Mouse (Mus musculus) C2C12 (cell line): ENCODE data around the gene Rbbp7. TPM values are rescaled to one million over a fixed set of nuclear protein-coding genes. Genes with fewer than 3 reads are reported as not detected.

Source experiments
- H3K27me3 ChIP-seq: one replicate; pipeline ENCODE4 v1.6.1; 2011; ENCODE audit not compliant: control insufficient read depth, insufficient read depth, insufficient read length
- H3K36me3 ChIP-seq: one replicate; pipeline ENCODE4 v1.6.1; 2011; ENCODE audit not compliant: control insufficient read depth, insufficient read depth
- H3K4me3 ChIP-seq: one replicate; pipeline ENCODE4 v1.5.1; 2011; ENCODE audit warnings: mild to moderate bottlenecking, control low read depth; ENCODE audit not compliant: poor library complexity, insufficient read depth, severe bottlenecking
- H3K79me2 ChIP-seq: one replicate; pipeline ENCODE4 v1.6.1; 2011; ENCODE audit not compliant: control insufficient read depth, insufficient read depth
- H3K79me3 ChIP-seq: one replicate; pipeline ENCODE4 v1.6.1; 2011; ENCODE audit warnings: low read depth, control low read depth
- H3ac ChIP-seq: one replicate; pipeline ENCODE3; 2011; ENCODE audit warnings: low read depth; ENCODE audit not compliant: control insufficient read depth, insufficient read length
- CEBPB ChIP-seq: IDR thresholded peaks from one replicate; pipeline ENCODE4 v1.6.1; 2011; ENCODE audit warnings: low read depth, mild to moderate bottlenecking, control low read depth, moderate library complexity
- CTCF ChIP-seq: IDR thresholded peaks from one replicate; pipeline ENCODE4 v1.5.1; 2011; ENCODE audit not compliant: control insufficient read depth, insufficient read depth, insufficient read length
- FOSL1 ChIP-seq: IDR thresholded peaks from one replicate; pipeline ENCODE4 v1.8.0; 2011; ENCODE audit warnings: mild to moderate bottlenecking, low read length; ENCODE audit not compliant: poor library complexity, insufficient read depth, severe bottlenecking
- MAX ChIP-seq: IDR thresholded peaks from one replicate; pipeline ENCODE4 v1.6.1; 2011; ENCODE audit warnings: mild to moderate bottlenecking, control low read depth
- MYOD1 ChIP-seq: IDR thresholded peaks from one replicate; pipeline ENCODE4 v1.6.1; 2011; ENCODE audit warnings: low read depth; ENCODE audit not compliant: control insufficient read depth, insufficient read length
- MYOG ChIP-seq: IDR thresholded peaks from one replicate; pipeline ENCODE4 v1.6.1; 2011; ENCODE audit not compliant: control insufficient read depth, insufficient read length; ENCODE audit errors: extremely low read depth
- USF1 ChIP-seq: IDR thresholded peaks from one replicate; pipeline ENCODE4 v1.6.1; 2011; ENCODE audit warnings: low read depth, mild to moderate bottlenecking, control low read depth, moderate library complexity
- polyA plus RNA-seq: library from polyadenylated mRNA; unstranded; fragments of >200 nt; fragmentation: generic; extraction: Trizol; gene quantifications from one replicate; pipeline ENCODE4 v1.2.1, GENCODE M21; 2012; ENCODE audit warnings: missing spikeins

Rbbp7 gene
- polyA plus RNA-seq, 1 experiment, result 176 TPM

DNA sequence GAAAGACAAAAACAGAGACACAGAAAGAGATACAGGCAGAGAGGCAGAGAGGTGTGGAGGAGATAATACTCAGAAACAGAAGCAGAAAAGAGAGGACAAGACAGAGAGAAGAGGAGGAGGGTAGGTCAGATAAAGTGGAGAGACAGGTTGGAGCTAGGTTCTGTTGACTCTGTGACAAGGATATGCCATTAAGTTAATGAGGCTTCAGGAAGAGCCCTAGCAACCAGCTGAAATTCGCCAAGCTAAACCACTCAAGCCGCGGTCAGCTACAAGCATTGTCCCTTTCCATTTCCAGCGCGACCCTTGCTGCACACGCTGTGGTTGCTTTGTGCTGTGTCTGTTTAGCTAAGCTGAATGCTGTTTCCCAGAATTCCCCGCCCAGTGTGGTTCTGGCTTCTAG is 32.0 kb upstream of the Rbbp7 start:
- H3ac ChIP-seq, result no peak overlapping the region
- TF ChIP-seq USF1 (no peak), MYOG (no peak), FOSL1 (no peak), MYOD1 (no peak), CTCF (no peak), MAX (no peak), CEBPB (no peak)

DNA sequence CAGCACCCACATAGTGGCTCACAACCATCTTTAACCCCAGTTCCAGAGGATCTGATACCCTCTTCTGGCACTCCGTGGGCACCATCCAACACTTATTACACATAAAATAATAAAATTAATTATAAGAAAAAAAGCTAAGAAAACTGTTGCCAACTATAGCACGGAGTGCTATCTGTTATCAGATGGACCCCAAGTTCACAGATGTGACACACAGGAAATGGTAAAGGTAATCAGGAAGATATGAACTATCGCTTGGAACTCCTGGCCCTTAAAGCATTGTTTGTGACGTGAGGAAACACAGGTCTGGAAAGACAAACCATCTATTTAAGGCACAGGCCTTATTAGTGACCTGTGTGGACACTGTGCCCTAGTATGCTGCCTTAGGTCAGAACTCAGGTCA is 30.2 kb upstream of the Rbbp7 start:
- no peaks in the 10 kb centered on the region for H3K36me3 ChIP-seq
- no peak overlapping the region for H3K4me3 ChIP-seq
- no peaks in the 10 kb centered on the region for H3K79me2 ChIP-seq
- H3K27me3 ChIP-seq, result no peaks in the 10 kb centered on the region
- TF ChIP-seq MYOD1, result no peak
- no peak for TF ChIP-seq MAX
- no peak for TF ChIP-seq USF1
- TF ChIP-seq CEBPB, result no peak
- TF ChIP-seq FOSL1, result no peak
- no peak for TF ChIP-seq CTCF
- no peak for TF ChIP-seq MYOG
- H3K79me3 ChIP-seq, result no peaks in the 10 kb centered on the region
- H3ac ChIP-seq, result no peak overlapping the region

More for the DNA sequence above, 32.0 kb upstream of the Rbbp7 start:
- Histone ChIP-seq H3K79me2 (no peaks in the 10 kb centered on the region), H3K27me3 (no peaks in the 10 kb centered on the region), H3K79me3 (no peaks in the 10 kb centered on the region), H3K4me3 (no peak overlapping the region), H3K36me3 (no peaks in the 10 kb centered on the region)

DNA sequence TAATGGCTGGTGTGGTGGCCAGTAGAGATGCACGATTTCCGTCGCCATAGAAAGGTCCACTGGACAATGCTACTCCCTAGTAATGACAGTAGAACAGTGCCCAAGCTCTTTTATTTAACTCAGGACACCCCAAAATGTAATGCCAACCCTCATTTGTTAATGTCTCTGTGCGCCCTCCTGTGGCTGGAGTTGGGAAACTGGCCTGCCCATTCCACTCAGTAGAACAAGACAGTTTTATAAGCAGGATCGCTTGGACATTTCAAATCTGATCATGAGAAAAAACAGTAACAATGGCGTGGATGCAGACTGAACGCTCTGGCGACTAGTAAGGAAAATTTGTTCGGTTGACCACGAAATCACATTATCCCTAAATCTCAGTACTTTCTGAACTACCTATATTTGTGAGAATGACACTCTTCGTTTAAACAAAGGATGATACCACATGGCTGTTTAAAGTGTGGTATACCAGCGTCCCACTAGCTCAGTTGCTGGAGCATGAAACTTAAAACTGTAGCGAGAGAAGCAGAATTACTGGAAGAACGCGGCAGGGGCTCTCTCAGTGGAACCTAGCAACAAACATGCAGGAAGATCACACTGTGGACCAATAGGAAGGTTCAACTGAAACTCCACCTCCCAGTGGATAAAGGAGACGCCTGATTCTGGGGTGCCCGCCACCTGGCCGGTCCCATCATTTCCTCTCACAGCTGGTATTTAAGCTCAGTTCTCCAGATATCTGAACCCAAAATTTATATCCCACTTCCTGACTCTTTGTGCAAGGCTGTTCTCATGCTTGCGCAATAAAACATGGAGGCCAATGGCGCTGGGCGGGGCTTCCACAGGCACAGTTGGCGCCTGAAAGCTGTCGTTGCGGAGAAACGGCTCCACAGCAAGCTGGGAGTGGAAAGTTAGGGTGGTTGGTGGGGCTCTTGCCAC is 24.9 kb upstream of the Rbbp7 start:
- Histone ChIP-seq H3K79me2 (no peaks in the 10 kb centered on the region), H3K27me3 (no peaks in the 10 kb centered on the region), H3K4me3 (no peak overlapping the region), H3K36me3 (no peaks in the 10 kb centered on the region), H3K79me3 (no peaks in the 10 kb centered on the region), H3ac (peak overlapping the region; percentile 54)
- TF ChIP-seq MYOD1 (no peak), CEBPB (peak; percentile 94), MAX (no peak)

DNA sequence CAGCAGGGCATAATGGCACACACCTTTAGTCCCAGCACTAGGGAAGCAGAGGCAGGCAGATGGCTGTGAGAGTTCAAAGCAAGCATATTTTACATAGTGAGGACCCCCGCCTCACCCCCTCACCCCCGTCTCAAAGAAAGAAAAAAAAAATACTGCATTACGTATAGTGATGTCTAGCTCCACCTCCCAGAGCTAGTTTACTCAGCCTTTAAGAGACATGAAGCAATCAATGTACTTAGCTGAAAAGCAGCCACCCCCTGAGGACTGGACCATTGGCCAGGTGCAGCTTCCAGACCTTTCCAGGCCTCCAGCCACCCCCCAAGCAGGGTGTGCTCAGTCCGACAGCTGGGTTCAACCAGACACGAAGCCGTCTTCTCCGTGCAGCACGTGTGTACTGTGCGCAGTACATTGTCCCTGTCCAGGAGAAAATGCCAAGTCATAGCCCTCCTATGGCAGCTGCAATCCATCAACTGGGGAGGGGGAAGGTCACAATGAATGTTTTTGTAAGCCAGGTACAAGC is 24.0 kb upstream of the Rbbp7 start:
- TF ChIP-seq CEBPB (no peak), FOSL1 (no peak), MYOD1 (no peak), MAX (no peak), USF1 (no peak)
- Histone ChIP-seq H3ac (no peak overlapping the region), H3K79me2 (no peaks in the 10 kb centered on the region), H3K27me3 (no peaks in the 10 kb centered on the region), H3K4me3 (no peak overlapping the region), H3K36me3 (no peaks in the 10 kb centered on the region), H3K79me3 (no peaks in the 10 kb centered on the region)

DNA sequence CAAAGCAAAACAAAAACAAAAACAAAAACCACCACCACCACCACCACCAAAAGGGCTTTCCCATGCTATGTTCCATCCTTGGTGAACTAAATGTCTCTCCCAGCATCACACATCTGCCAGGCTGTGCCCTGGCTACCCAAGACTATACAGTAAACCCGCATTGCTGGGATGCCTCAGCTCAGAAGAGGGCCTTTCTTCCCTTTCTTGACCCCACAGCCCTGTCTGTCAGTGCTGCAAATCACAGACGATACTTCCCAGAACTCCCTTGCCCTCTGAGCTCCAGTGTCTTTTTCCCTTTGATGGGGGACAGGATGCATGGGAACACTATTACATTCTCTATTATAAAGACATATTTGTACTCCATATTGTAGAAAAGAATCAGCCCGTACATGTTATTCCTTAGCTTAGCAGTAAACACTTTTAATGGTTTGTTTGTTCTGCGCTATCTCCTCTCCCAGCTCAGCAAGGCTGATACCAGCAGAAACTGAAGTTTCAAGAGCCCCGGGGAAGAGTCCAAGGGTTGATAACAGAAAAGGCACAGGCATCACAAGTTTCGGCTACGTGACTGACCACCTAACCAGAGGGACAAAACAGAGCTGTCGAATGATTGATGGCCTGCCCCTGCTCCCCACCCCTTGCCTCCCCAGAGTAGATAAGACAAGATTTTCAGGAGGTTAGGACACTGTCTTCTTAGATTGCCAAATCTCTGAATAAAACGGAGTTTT is 11.3 kb upstream of the Rbbp7 start:
- Histone ChIP-seq H3K79me3 (no peaks in the 10 kb centered on the region), H3K4me3 (no peak overlapping the region), H3ac (no peak overlapping the region), H3K79me2 (no peaks in the 10 kb centered on the region), H3K36me3 (no peaks in the 10 kb centered on the region), H3K27me3 (no peaks in the 10 kb centered on the region)
- TF ChIP-seq MYOG, result no peak
- no peak for TF ChIP-seq CEBPB
- TF ChIP-seq MAX, result no peak
- TF ChIP-seq CTCF, result no peak
- no peak for TF ChIP-seq USF1
